Mouse (Mus musculus): ENCODE measurements around the gene Fhl1.
A peak's percentile ranks its signal among the peaks of the same experiment; 100 is the strongest.

Gene Fhl1

GRCm38 (mm10) chrX:56752144-56752543 lies 20.6 kb downstream of the Fhl1 start:
- peak; percentile 5 for DNase-seq (ENCODE audit: low read depth, low spot score)

GRCm38 (mm10) chrX:56753317-56754289 lies 22.0 kb downstream of the Fhl1 start:
- no peak for DNase-seq (ENCODE audit: low read depth, low spot score)

GRCm38 (mm10) chrX:56755646-56756045 lies 24.1 kb downstream of the Fhl1 start:
- peak; percentile 49 for DNase-seq (ENCODE audit: low read depth, low spot score)

GRCm38 (mm10) chrX:56756352-56756751 lies 24.8 kb downstream of the Fhl1 start:
- no peak for DNase-seq (ENCODE audit: low read depth, low spot score)

GRCm38 (mm10) chrX:56760257-56760760 lies 28.7 kb downstream of the Fhl1 start:
- DNase-seq (ENCODE audit: low read depth, low spot score), result no peak

GRCm38 (mm10) chrX:56769838-56770237 lies 38.3 kb downstream of the Fhl1 start:
- DNase-seq (ENCODE audit: low read depth, low spot score), result no peak

GRCm38 (mm10) chrX:56771751-56772150 lies 40.2 kb downstream of the Fhl1 start:
- DNase-seq (ENCODE audit: low read depth, low spot score), result no peak

GRCm38 (mm10) chrX:56773329-56773728 lies 41.7 kb downstream of the Fhl1 start:
- no peak for DNase-seq (ENCODE audit: low read depth, low spot score)

- peak; percentile 25 for DNase-seq (ENCODE audit: low read depth, low spot score)
These were observed 54.9 kb downstream of the Fhl1 start for GRCm38 (mm10) chrX:56786281-56787061.

GRCm38 (mm10) chrX:56787486-56787885 lies 55.9 kb downstream of the Fhl1 start:
- DNase-seq (ENCODE audit: low read depth, low spot score), result no peak

GRCm38 (mm10) chrX:56790591-56790990 lies 59.0 kb downstream of the Fhl1 start:
- DNase-seq (ENCODE audit: low read depth, low spot score), result no peak

- DNase-seq (ENCODE audit: low read depth, low spot score), result peak; percentile 62
These were observed 59.7 kb downstream of the Fhl1 start for GRCm38 (mm10) chrX:56791268-56791667.

- DNase-seq (ENCODE audit: low read depth, low spot score), result peak; percentile 45
These were observed 90.4 kb downstream of the Fhl1 start, which contains the start of gene Map7d3 for GRCm38 (mm10) chrX:56821765-56822603. Gene Map7d3, minus strand, starts transcription at chrX:56822326.

GRCm38 (mm10) chrX:56827492-56827891 lies 95.9 kb downstream of the Fhl1 start:
- no peak for DNase-seq (ENCODE audit: low read depth, low spot score)

- no peak for DNase-seq (ENCODE audit: low read depth, low spot score)
These were observed 104.3 kb downstream of the Fhl1 start for GRCm38 (mm10) chrX:56835842-56836241.

- DNase-seq (ENCODE audit: low read depth, low spot score), result peak; percentile 24
These were observed 107.8 kb downstream of the Fhl1 start for GRCm38 (mm10) chrX:56839369-56839768.

- DNase-seq (ENCODE audit: low read depth, low spot score), result peak; percentile 12
These were observed 109.7 kb downstream of the Fhl1 start for GRCm38 (mm10) chrX:56841255-56841654.

Data from R1 (cell line).